Mouse (Mus musculus) midbrain, embryonic 11.5 days (tissue): Measurements from ENCODE around the gene Cd276. TPM values are rescaled to one million over a fixed set of nuclear protein-coding genes. Genes with fewer than 3 reads are reported as not detected.
"Not testable (repeated sequence)": the region's sequence is repeated elsewhere in the genome, so short reads cannot be mapped to it uniquely, and the experiment has no call there.

Source experiments
- ATAC-seq: fragments of 200-750 bp; cut with Nextera tagmentation; 2 replicates; pipeline ENCODE4 v1.8.0; 2017; ENCODE audit warnings: moderate TSS enrichment, moderate library complexity; ENCODE audit not compliant: low FRiP score
- DNase-seq: peaks from one replicate; pipeline ENCODE4 v3.0.0; 2015; ENCODE audit warnings: low spot score; ENCODE audit errors: missing footprints
- H3K27ac ChIP-seq: fragments of 300-500 bp; sonication (generic); 2 replicates; pipeline ENCODE4 v1.5.1; 2014; ENCODE audit warnings: low read depth, low read length
- H3K27me3 ChIP-seq: fragments of 300-500 bp; sonication (generic); 2 replicates; pipeline ENCODE4 v1.6.1; 2014; ENCODE audit warnings: mild to moderate bottlenecking, low read length, moderate library complexity, mixed read lengths; ENCODE audit not compliant: control insufficient read depth, insufficient read depth
- H3K36me3 ChIP-seq: fragments of 300-500 bp; sonication (generic); 2 replicates; pipeline ENCODE4 v1.6.1; 2014; ENCODE audit warnings: mild to moderate bottlenecking, low read length, moderate library complexity, mixed read lengths; ENCODE audit not compliant: control insufficient read depth, insufficient read depth
- H3K4me1 ChIP-seq: fragments of 300-500 bp; sonication (generic); 2 replicates; pipeline ENCODE4 v1.6.1; 2014; ENCODE audit warnings: low read length; ENCODE audit not compliant: control insufficient read depth, insufficient read depth
- H3K4me2 ChIP-seq: fragments of 300-500 bp; sonication (generic); 2 replicates; pipeline ENCODE4 v1.6.1; 2014; ENCODE audit warnings: mild to moderate bottlenecking, moderate library complexity
- H3K4me3 ChIP-seq: fragments of 300-500 bp; sonication (generic); 2 replicates; pipeline ENCODE4 v1.5.1; 2014; ENCODE audit warnings: low read depth, low read length
- H3K9ac ChIP-seq: fragments of 300-500 bp; sonication (generic); 2 replicates; pipeline ENCODE4 v1.6.1; 2014; ENCODE audit warnings: low read length
- H3K9me3 ChIP-seq: fragments of 300-500 bp; sonication (generic); 2 replicates; pipeline ENCODE4 v1.6.1; 2016; ENCODE audit warnings: low read length; ENCODE audit not compliant: control insufficient read depth
- WGBS: fragments of 180-500 bp; shearing (Covaris S2); extraction: QIAGEN DNeasy Blood & Tissue Kit; methylation state at CpG from one replicate; pipeline ENCODE4 v1.1.7; 2014; 5-methylcytosine and 5-hydroxymethylcytosine counted together
- polyA plus RNA-seq: library from polyadenylated mRNA; unstranded; fragments of >200 nt; fragmentation: Nextera tagmentation; extraction: Ambion mirVana; gene quantifications from 2 replicates; pipeline ENCODE4 v1.2.1, GENCODE M21; 2014

The Cd276 gene
- polyA plus RNA-seq, 1 experiment from 2014 or later, result 23.8 TPM

- H3K9ac ChIP-seq, H3K27me3 ChIP-seq, ATAC-seq, H3K27ac ChIP-seq, H3K4me3 ChIP-seq, H3K36me3 ChIP-seq, DNase-seq, H3K9me3 ChIP-seq, H3K4me2 ChIP-seq: not testable (repeated sequence)
- peaks cover 12% of the 10 kb centered on the region for H3K4me1 ChIP-seq
- WGBS, result 75% methylated on average over 10 of the region's 10 CpGs
Measured at GRCm38 (mm10) chr9:58580453-58581195, 25.4 kb upstream of the Cd276 start.

- WGBS, result 26% methylated on average over 3 of the region's 3 CpGs
- no peak overlapping the region for H3K27ac ChIP-seq
Measured at GRCm38 (mm10) chr9:58578669-58579068, 23.4 kb upstream of the Cd276 start.

DNA sequence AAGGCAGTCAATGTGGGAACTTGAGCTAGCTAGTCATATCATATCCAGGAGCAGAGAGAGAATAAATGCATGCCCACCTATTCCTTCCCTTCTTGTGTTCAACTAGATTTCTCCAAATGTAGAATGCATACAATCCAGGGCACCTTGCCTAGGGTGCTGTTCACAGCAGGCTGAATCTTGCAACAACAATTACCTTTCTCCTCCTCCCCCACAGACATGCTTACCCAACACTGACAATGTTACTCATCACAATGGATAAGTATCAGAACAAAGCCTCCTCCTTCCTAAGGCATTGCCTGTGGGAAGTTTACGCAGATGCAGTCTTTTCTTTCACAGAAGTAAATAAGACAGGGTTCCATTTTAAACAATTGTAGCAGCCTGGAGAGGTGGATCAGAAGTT, 15.8 kb upstream of the Cd276 start:
- H3K4me2 ChIP-seq, result no peak overlapping the region
- ATAC-seq (no peak), DNase-seq (no peak)
- H3K27ac ChIP-seq, result no peak overlapping the region
- no peaks in the 10 kb centered on the region for H3K36me3 ChIP-seq
- no peaks in the 10 kb centered on the region for H3K27me3 ChIP-seq
- no peaks in the 10 kb centered on the region for H3K4me1 ChIP-seq
- WGBS, result 77% methylated on average over 1 of the region's 1 CpGs
- no peak overlapping the region for H3K4me3 ChIP-seq
- no peak overlapping the region for H3K9ac ChIP-seq
- H3K9me3 ChIP-seq, result no peaks in the 10 kb centered on the region

More at GRCm38 (mm10) chr9:58578669-58579068, 23.4 kb upstream of the Cd276 start:
- Histone ChIP-seq H3K9me3 (no peaks in the 10 kb centered on the region), H3K9ac (no peak overlapping the region), H3K4me2 (no peak overlapping the region), H3K4me1 (peaks cover 8% of the 10 kb centered on the region), H3K36me3 (no peaks in the 10 kb centered on the region), H3K4me3 (no peak overlapping the region), H3K27me3 (no peaks in the 10 kb centered on the region)
- ATAC-seq (no peak), DNase-seq (peak; percentile 96)

DNA sequence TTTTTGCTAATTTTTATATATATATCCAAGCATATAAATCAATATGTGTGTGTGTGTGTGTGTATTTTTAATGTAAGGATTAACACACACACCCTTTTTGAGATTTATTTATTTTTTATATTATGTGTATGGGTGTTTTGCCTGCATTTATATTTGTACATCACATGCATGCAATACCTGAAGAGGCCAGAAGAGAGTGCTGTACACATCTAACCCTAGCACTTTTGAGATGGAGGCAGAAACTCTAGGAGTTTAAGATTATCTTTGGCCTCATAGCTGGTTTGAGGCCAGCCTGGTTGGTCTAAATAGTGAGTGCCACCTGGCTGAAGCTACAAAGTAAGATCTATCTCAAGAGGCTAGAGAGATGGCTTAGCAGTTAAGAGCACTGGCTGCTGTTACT, 12.4 kb upstream of the Cd276 start:
- Histone ChIP-seq H3K27me3 (no peaks in the 10 kb centered on the region), H3K4me2 (no peak overlapping the region), H3K9me3 (no peaks in the 10 kb centered on the region), H3K27ac (no peak overlapping the region), H3K4me1 (no peaks in the 10 kb centered on the region), H3K4me3 (no peak overlapping the region), H3K9ac (no peak overlapping the region), H3K36me3 (no peaks in the 10 kb centered on the region)
- ATAC-seq (no peak), DNase-seq (no peak)

DNA sequence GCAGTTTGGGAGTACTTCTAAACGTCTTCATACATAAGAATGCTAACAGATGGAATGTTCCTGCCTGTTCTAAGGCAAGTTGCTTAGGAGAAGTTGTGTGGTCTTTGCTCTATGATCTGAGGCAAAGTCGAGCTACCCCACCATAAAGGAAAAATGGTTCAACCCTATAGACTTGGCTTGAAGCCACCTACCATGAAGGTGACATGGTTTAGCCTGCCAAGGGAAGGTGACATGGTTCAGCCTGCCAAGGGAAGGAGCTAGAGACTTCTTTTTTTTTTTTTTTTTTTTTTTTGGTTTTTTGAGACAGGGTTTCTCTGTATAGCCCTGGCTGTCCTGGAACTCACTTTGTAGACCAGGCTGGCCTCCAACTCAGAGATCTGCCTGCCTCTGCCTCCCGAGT, 10.7 kb upstream of the Cd276 start:
- H3K4me2 ChIP-seq, DNase-seq, H3K9me3 ChIP-seq, H3K27ac ChIP-seq, H3K9ac ChIP-seq, H3K4me3 ChIP-seq, H3K27me3 ChIP-seq, H3K36me3 ChIP-seq, H3K4me1 ChIP-seq, ATAC-seq: not testable (repeated sequence)
- 84% methylated on average over 3 of the region's 3 CpGs for WGBS

DNA sequence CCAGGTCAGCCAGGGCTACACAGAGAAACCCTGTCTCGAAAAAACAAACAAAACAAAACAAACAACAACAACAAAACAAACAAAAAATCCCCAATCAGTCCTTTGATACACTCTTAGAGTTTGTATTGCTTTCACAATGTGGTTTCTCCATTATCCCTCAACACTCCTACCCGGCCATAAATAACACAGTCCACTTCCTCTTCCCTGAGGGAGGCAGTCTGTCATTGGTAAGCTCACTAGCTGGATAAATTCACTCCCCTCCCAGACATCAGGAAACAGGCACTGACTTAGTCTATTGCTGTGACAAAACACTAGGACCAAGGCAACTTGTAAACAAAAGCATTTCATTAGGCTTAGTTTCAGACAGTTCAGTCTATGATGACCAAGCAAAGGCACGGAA, 5.0 kb upstream of the Cd276 start:
- 72% methylated on average over 3 of the region's 3 CpGs for WGBS
- H3K27ac ChIP-seq, result no peak overlapping the region
- ATAC-seq, result no peak

DNA sequence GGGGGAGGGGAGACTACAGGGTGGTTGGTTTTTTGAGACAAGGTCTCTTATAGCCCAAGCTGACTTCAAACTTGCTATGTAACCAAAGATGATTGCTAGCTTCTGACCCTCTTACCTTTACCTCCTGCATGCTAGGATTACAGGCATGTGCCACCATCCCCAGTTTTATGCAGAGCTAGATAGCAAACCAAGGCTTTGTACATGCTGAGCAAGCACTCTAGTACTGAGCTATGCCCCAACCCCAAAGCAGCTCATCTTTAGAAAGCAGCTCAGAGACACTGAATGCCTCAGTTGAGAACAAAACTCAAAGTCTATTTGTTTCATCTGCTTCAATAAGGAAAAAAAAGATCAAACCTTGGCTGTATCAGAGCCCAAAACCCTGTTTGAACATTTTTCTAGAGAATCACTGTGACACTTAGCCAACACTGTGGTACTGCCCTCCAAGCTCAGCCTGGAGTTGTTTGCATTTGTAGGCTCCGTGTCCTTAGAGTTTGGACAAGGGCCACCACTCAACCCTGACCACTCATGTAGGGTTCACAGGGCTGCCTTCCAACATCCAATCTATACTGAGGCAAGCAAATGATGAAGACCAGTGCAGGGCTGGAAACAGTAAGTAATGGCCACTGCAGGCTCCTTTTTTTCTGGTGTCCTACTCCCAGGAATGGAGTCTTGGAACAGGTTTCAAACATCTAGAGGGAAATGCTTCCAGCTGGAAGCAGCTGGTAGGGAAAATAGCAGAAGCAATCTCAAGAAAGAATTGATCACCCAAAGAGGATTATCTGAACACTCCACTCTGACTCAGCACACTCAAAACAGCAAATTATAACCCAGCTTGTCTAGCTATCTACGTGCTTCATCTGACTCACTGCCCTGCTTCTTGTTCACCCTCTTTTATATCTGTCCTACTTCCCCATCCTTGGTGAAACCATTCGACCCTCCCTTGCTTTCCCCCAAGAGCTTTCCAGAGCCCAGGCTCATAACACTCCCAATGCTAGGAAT, 2.5 kb upstream of the Cd276 start:
- Histone ChIP-seq H3K36me3 (no peaks in the 10 kb centered on the region), H3K4me1 (peaks cover 10% of the 10 kb centered on the region), H3K4me2 (no peak overlapping the region), H3K9ac (no peak overlapping the region), H3K27me3 (no peaks in the 10 kb centered on the region), H3K9me3 (no peaks in the 10 kb centered on the region), H3K27ac (no peak overlapping the region), H3K4me3 (no peak overlapping the region)
- 73% methylated on average over 3 of the region's 3 CpGs for WGBS
- no peak for DNase-seq
- no peak for ATAC-seq

More for the DNA sequence above, 5.0 kb upstream of the Cd276 start:
- H3K4me3 ChIP-seq, result no peak overlapping the region
- H3K27me3 ChIP-seq, result no peaks in the 10 kb centered on the region
- no peak overlapping the region for H3K4me2 ChIP-seq
- H3K36me3 ChIP-seq, result no peaks in the 10 kb centered on the region
- no peaks in the 10 kb centered on the region for H3K9me3 ChIP-seq
- no peak for DNase-seq
- peaks cover 3% of the 10 kb centered on the region for H3K4me1 ChIP-seq
- H3K9ac ChIP-seq, result no peak overlapping the region

DNA sequence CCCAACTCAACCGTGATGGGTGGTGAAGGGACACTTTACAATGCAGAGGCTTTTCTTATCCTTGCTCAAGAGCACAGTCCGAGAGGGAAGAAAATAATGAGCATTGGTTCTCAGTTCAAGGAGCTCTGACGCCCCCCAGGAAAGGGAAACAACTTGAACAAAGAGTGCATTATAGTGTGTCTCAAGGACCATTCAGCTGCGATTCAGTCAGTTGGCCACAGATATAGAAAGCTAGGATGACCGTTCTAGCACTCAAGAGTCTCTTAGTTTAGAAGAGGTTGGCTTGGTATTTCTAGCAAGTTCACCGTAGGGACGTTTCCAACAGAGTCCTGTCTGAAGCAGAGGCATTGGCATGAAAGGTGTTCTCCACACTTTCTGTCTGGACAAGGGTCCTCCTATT, 1.4 kb upstream of the Cd276 start:
- Histone ChIP-seq H3K9ac (no peak overlapping the region), H3K4me3 (no peak overlapping the region), H3K36me3 (no peaks in the 10 kb centered on the region), H3K4me1 (peaks cover 10% of the 10 kb centered on the region), H3K27ac (no peak overlapping the region), H3K27me3 (no peaks in the 10 kb centered on the region), H3K4me2 (no peak overlapping the region), H3K9me3 (no peaks in the 10 kb centered on the region)
- no peak for DNase-seq
- WGBS, result 60% methylated on average over 7 of the region's 7 CpGs
- ATAC-seq, result no peak
